Mouse (Mus musculus): ENCODE measurements around the gene Klrb1.
"Not testable (repeated sequence)": the region's sequence is repeated elsewhere in the genome, so short reads cannot be mapped to it uniquely, and the experiment has no call there.

Klrb1 gene

DNA sequence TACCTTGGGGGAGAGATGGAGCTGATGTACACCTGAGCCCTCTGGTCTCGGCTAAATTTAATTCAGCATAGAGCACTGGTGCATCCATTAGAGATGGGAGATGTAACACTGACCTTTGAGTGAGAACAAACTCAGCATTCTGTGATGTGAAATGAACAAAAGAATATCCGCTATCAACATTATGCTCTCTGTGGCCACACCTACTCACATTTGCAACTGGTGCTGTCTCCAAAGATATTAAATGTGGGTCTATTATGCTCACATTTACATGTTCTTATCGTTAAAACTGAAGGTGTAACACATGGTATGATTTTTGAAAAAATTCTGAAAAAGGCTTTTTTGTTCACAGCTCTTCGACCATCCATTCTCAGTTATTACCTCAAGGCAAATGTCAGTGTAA lies at the start of gene Klrb1:
TSS of gene Klrb1 (minus strand) at position 101 of the 400 bp plus-strand sequence.
- in situ Hi-C loops (cut with MboI, MseI) = loop anchor here in 1 of 2 experiments (10.0 kb wide), 1 partner anchor 422 kb away; no protein-coding TSS in a partner anchor

DNA sequence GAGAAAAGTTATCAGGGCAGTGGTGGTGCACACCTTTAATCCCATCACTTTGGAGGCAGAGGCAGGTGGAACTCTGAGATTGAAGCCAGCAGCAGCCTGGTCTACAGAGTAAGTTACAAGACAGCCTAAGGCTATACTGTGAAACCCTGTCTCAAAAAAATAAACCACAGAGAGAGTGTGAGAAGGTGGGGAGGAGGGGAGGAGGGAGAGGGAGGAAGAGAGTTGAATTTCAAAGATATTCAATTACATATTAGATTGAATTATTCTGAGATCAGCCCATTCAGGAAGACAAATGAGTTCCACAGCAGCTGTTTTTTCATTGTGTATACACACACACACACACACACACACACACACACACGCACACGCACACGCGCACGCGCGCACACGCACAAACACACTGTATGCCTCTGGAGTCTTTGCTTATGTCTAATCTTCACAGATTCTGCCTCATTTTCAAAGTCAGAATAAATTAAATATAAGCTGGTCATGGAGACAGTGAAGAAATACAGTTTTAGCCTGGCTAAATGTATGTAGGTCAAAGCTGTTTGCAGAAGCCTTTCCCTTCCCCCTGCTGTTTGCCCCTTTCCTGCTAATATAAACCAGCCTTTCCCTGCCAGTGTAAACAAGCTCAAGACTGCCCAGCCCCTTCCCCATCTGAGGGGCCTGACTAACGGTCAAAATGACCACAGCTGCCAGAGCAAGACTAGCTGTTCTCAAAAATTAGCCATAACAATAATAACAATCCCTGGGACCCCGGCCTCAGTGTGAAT lies 46.8 kb upstream of the Klrb1 start:
- in situ Hi-C loops (cut with MboI, MseI) = no loop called here

DNA sequence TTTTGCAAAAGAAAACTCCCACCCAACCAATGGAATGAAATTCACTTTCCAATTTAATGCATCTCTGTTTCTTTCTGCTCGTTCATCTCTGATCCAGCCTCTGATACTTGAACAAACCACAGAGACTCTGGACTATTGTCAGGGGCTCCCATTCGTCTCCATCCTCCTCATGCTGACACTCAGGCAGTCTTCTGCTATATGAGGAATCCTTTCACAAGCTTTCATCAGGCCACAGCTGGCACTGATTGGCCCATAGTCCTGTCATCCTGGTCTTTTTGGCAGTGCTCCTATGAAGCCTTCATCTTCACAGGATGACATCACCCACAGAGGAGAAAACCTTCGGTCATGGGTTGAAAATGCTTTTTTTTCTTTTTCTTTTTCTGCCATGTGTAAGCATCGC lies 45.2 kb upstream of the Klrb1 start:
- in situ Hi-C loops (cut with MboI, MseI) = no loop called here

DNA sequence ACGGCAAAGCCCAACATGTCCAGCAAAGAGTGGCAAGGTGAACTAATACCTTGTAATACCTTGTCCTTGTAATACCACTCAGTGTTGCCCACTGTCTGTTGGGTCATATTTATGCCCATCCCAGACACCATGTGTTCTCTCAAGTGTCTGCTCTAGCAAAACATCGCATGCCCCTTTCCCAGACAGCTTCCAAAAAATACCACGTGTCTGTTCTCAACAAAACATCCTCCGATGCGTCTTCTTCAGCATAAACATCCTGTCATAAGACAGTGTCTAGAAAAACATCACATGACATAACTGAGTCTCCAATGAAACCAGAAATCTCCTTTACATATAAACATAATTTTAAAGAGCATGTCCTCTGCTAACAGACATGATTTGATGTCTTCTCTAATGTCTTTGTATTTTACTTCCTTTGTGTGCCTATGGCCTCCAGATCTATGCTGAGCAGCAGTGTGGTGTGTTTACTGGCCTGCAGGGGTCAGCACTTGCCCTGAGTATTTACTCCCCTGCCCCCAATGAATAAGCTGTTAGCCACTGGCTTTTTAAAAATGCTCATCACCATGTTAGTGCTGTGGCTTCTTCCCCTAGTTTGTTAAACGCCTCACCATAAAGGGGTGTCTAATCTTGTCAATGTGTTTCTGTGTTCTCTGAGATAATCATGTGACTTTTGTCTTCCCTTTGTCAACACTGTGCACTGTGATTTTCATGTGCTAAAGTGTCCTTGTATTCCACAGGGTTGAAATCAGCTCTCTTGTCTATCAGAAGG lies 43.8 kb upstream of the Klrb1 start:
- in situ Hi-C loops (cut with MboI, MseI) = not testable (repeated sequence)

DNA sequence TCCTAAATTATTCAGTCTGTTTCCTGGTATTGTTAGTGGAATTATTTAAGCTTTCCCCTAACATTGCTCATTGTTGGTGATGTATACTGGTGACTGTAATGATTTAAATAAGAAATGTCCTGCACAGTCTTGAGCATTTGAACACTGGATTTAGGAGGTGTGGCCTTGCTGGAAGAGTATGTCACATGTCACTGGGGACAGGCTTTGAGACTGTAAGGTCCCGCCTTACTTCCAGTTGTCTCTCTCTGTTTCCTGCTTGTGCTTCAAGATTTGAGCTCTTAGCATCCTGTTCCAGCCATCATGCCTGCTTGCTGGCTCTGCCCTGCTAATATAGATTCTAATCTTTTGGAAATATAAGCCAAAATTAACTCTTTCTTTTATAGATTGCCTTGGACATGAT lies 42.4 kb upstream of the Klrb1 start:
- in situ Hi-C loops (cut with MboI, MseI) = no loop called here

DNA sequence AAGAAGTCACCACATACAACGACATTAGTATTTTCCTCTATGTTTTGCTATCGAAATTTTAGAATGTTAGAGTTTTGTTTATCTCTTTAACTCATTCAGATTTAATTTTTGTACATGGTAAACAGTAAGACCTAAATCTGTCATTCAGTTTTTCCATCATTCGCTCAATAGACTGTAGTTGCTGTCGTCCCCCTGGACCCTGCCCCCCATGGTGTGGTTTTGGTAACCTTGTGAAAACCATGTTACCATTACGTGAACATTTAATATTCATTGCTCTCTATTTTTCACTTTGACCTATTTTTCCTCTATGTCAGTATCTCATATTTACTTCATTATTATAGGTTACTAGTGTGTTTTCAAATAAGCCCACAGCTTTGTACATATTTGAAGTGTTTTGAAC lies 41.7 kb upstream of the Klrb1 start:
- in situ Hi-C loops (cut with MboI, MseI) = loop anchor here (5.0 kb wide), 2 partner anchors 33 to 78 kb away; no protein-coding TSS in a partner anchor

DNA sequence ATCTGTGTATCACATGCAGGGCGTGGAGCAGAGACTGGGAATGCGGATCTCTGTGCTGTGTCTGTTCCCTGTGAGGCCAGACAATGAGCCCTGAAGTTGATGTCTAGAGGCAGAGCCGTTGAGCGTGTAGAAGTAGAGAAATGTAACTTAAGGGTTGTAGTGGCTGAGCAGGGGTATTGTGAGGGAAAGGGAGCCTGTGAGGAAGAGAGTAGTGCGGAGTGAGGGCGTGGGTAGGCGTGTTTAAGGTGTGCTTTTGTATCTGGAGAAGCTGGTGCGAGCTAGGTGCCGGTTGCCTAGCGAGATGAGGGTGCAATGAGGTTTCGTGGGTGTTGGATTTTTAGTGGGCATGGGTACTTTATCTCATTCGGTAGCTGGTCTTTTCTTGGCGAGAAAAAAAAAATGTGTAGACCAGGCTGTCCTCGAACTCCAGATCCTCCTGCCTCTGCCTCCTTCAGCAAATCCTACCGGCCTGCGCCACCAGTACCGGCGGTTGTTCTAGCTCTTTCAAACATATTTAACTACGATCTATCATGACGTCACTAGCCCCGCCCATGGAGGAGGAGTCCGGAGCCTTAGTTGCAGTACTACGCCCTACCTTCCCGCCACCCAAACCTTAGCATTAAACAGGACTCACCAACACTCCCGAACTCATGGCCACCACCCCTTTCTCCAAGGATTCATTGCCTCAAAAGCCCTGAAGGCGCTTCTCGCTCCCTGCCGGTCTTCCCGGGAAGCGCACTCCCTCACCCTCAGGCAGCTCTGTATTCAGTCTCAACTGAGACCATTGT lies 41.1 kb upstream of the Klrb1 start:
- in situ Hi-C loops (cut with MboI, MseI) = loop anchor here (5.0 kb wide), 2 partner anchors 33 to 78 kb away; no protein-coding TSS in a partner anchor

DNA sequence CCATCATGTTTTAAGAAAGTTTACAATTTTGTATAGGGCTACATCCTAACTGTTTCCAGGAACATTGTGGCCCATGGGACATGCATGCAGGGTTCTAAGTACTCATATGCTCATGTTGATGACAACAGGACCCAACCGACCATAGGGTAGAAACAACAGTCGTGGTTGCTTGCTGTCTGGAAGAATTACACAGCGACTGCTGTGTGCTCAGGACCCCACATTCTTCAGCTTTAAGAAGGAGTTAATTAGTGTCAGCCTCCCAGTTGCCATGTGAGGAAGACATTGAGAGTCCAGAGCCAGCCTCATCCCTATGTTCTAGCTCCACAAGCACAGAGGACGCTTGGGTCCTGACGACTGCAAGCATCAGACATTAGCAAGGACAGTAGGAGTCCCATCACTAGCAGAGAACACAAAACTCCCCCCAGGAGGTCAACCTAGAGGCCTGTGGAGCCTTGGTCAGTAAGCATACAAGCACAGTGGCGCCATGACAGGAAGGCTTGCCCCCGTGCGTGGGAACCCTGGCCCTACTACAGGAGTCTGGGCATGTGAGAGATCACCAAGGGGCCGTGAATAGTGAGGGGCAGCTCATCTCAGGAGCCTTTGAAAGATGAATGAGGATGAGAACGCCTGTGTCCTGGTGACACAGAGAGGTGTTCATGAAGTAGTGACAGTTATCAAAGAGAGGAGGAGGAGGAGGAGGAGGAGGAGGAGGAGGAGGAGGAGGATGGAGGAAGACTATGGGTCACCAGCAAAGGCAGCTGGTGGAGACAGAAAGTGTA lies 40.2 kb upstream of the Klrb1 start:
- in situ Hi-C loops (cut with MboI, MseI) = loop anchor here (5.0 kb wide), 2 partner anchors 34 to 79 kb away; no protein-coding TSS in a partner anchor

DNA sequence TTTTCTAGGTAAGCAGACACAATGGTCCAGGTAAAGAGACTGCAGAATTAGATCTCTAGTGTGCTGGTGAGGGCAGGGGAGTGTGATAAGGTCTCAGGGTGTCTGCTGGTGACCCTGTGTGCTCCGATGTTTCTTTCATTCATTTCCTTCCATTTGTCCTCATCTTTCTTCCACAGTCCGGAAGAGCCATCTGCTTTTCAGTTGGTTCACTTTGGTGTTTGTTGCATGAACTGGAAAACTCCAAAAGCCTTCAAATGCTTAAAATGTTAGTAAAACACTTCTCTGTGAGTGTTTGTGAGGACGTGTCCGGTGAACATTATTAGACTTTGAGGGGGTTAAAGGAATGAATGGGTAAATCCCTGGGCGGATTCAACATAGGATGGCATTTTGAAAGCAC lies 38.3 kb upstream of the Klrb1 start:
- in situ Hi-C loops (cut with MboI, MseI) = loop anchor here (5.0 kb wide), 2 partner anchors 36 to 81 kb away; no protein-coding TSS in a partner anchor

DNA sequence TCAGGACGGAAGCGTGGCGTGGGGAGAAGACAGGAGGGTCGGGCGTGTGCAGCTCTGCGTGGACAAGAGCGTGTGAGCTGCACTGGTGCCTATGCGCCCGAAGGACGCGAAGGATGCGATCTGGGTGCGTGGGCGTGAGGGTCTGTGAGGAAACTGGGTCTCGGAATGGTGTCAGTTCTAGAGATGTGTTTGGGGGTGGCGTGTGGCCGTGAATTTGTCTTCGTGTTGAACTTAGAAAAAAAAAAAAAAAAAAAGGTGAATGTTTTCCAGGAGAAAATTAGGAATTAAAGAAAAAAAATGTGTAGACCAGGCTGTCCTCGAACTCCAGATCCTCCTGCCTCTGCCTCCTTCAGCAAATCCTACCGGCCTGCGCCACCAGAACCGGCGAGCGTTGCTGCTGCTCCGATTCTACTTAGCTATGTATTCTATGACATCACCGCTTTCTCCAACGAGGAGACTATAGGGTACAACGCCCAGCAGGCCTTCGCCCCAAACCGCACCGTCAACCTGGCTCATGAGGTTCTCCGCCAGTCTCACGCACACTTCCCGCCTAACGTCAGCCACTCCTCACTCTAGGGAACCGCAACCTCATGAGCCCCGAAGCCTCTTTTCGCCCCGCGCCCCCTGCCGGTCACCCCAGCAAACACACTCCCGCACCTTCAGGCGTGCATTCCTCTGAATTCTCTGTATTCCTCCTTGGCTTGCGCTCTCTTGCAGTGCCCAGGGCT lies 37.7 kb upstream of the Klrb1 start:
- in situ Hi-C loops (cut with MboI, MseI) = loop anchor here (5.0 kb wide), 2 partner anchors 37 to 82 kb away; no protein-coding TSS in a partner anchor

DNA sequence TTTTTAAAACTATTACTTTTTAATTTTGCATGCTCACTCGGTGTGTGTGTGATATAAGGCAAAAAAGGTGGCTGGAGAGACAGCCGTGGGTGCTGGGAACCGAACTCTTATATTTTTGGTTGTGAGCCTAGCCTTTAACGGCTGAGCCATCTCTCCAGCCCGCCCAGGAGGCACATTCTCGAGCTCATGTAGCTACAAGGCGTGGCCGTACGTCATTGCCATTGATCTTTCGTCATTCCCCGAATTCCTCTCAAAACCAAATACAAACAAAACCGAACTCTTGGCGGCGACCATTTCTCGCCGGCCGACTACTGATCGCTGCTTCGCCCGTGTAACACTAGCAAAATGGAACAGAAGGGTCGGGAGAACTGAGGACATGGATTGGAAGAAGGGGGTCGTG lies 37.2 kb upstream of the Klrb1 start:
- in situ Hi-C loops (cut with MboI, MseI) = loop anchor here (5.0 kb wide), 2 partner anchors 37 to 82 kb away; no protein-coding TSS in a partner anchor

DNA sequence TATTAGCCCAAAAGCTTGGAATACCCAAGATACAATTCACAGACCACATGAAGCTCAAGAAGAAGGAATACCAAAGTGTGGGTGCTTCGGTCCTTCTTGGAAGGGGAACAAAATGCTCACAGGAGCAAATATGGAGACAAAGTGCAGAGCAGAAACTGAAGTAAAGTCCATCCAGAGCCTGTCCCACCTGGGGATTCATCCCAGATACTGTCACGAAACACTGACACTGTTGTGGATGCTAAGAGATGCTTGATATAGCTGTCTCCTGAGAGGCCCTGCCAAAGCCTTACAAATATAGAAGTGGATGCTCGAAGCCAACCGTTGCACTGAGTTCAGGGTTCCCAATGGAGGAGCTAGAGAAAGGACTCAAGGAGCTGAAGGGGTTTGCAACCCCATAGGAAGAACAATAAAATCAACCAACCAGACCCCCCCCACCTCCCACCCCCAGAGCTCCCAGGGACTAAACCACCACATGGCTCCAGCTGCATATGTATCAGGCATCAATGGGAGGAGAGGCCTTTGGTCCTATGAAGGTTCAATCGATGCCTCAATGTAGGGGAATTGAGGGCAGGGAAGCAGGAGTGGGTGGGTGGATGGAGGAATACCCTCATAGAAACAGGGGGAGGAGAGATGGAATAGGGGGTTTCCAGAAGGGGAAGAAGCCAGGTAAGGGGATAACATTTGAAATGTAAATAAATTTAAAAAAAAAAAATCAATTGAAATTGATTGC lies 36.5 kb upstream of the Klrb1 start:
- in situ Hi-C loops (cut with MboI, MseI) = no loop called here

DNA sequence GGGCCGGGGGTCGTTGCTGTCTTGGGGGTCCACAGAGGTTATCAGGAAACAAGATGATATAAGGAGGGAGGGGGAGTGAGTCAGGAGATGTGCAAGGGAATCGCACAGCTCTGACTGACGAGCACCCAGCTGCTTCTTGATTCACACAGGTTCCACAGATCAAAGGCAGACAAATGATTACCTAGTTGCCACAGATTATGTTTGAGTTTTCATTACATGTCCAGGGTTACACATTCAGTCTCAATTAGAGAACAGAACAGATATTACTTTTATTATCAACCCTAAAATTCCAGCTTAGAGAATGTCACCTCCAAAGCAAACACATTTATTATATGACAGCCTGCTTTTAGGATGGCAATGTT lies 32.5 kb upstream of the Klrb1 start:
- in situ Hi-C loops (cut with MboI, MseI) = not testable (repeated sequence)

DNA sequence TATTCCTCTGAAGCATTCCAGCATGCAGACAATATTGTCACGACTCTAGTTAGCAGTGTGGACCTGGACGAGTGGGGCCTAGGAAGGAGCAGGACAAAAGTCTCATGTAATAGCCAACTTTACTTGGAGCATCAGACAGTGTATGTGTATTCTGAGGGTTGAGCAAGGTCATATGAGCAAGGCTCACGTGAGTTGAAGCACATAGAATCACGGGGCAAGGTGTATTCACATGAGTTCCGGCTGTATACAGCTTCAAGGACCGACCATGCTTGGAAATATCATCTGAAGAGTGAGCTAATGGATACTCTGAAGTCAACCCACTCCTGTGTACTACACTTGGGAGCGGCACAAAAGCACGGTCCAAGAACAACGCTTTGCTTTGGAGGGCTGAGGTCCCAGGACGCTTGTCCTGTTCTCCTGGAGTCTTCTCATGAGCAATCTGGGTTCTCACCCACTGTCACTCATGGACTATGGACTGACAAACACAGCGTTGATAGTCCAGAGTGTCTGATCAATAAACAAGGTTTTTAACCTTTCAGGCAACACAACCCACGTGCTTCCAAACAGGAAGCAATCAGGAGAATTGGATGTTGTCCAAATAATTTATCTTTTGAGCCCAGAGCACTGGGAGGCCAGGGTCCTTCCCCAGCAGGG lies 32.0 kb upstream of the Klrb1 start:
- in situ Hi-C loops (cut with MboI, MseI) = not testable (repeated sequence)

DNA sequence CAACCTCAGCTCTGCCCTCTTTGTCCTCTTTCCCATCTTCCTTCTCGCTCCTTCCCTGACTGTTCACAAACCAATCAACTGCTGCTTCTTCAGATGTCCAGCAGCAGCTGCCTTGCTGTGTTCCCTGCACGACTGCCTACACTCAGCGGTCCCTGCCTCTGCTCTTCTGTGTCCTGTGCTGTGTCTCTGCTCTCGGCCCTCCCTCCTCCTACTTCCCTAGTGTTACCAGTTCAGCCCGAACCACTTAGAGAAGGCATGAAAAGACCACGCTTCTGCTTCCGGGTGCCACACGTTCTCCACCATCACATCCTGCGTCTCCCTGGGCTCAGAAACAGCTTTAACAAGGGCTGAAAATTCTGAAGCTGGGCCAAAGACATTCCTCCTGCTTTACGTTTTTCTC lies 31.4 kb upstream of the Klrb1 start:
- in situ Hi-C loops (cut with MboI, MseI) = not testable (repeated sequence)

DNA sequence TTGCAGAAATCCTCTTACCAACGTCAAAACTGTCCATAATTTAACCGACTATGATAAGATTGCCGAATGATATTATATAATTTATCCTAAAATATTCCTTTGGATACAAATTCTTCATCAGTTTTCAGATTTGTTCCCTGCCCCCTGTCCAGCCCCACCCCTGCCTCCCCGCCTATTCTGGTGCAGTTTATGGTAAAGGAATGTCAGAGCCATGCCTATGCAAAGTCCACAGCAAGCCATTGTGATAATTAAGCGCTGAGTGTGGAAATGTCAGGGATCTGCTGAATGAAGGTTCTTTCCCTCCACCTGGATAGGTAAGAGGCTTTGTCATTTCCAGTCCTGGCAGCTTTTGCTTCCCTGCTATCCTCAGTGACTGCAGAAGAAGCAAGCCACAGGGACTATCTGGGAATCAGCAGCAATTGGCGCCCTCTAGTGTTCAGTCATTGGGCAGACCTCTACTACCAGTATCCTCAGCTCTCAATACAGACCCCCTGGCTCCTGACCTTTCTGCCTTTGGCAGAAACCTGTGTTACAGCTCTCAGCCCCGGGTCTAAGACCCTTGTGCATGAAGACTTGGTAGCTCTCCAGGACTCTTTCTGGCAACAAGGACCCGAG lies 30.9 kb upstream of the Klrb1 start:
- in situ Hi-C loops (cut with MboI, MseI) = not testable (repeated sequence)

DNA sequence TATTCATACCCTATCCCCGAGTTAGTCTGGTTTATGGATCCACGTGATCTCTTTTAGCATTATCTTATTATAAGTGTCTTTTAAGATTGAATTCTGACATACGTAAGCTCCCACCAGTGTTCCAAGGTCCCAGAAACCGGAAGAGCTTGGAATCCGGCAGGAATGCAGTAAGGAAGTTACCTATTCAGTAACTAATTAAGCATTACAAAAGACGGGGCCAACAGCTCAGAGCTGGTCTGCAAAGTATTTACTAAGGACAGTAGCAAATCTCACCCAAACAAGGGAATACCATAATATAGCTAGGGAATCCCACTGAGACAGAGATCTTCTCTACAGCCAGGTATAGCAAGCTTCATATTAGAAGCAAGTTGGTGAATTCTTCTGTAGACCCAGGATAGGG lies 24.1 kb upstream of the Klrb1 start:
- in situ Hi-C loops (cut with MboI, MseI) = loop anchor here in 1 of 2 experiments (10.0 kb wide), 1 partner anchor 142 kb away; no protein-coding TSS in a partner anchor

DNA sequence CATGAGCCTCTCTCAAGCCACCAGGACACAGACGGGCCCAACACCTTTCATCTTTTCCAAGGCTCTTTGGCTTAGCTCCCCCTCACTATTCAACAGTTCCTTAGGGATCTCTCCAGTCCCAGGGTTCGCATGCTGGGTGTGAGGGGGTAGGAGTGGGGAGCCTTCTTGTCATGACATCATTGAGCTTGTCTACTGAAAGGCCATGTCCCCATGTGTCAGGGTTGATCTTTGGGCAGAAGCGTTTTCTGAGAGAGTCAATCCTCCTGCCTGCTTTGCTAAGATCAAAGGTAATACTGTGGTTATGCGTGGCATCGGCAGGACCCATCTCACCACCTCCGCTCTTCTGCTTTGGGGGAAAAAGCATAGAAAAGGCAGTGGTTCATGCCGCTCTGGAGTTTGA lies 14.6 kb upstream of the Klrb1 start:
- in situ Hi-C loops (cut with MboI, MseI) = loop anchor here in 1 of 2 experiments (5.0 kb wide), 1 partner anchor 80 kb away; no protein-coding TSS in a partner anchor

Measured in T-helper 17 cell (primary cell).